Mouse (Mus musculus) heart, postnatal 0 days (tissue): ENCODE data around the gene 2010106E10Rik.

Source experiments
- CTCF ChIP-seq: IDR thresholded peaks from 2 replicates; pipeline ENCODE4 v1.5.1; 2016; ENCODE audit warnings: antibody characterized with exemption, control low read depth, low read depth
- EP300 ChIP-seq: IDR thresholded peaks from 2 replicates; pipeline ENCODE4 v1.6.1; 2016; ENCODE audit warnings: antibody characterized with exemption, low read depth

DNA sequence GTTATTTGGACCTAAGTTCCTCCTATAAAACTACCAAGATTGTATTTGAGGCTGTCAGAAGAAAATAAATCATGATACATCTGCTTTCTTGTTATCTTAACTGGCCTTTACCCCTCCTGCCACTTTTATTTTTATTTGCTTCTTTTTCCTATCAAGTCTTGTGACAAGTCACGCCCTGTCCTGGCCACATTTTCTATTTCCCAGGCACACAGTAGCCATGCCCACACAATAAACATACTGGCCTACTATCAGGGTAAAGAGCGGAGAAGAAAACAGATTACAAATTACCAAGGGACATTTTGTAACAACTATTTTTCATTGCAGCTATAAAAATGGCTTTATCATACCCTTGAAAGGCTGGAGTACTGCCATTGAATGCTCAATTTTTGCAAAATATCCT, 10.6 kb downstream of the 2010106E10Rik start:
- no peak for TF ChIP-seq CTCF
- no peak for TF ChIP-seq EP300
